Mouse (Mus musculus): ENCODE data around the gene Mrto4. TPM values are rescaled to one million over a fixed set of nuclear protein-coding genes. Genes with fewer than 3 reads are reported as not detected.

Gene Mrto4
- total RNA-seq, 2 experiments from 2014 or later = 58.8 to 60.6 TPM

Small RNAs within 50 kb of the gene (microRNA-seq; reads per million reads assigned to microRNA genes)
- 0 reads per million in 2 experiments for gene Gm24245 (ENCODE audit: borderline number of aligned reads in 2 of 2)
- 1.2 to 1.4 reads per million in 2 experiments for gene Gm25732 (ENCODE audit: borderline number of aligned reads in 2 of 2)

Other genes starting within 250 kb of the Mrto4 start
- gene Minos1, start 221.5 kb downstream of the Mrto4 start, total RNA-seq (2021) = 100 to 1,000 TPM; 380 to 443 TPM
- 100 to 1,000 TPM; 351 to 362 TPM for gene Capzb, start 159.7 kb downstream of the Mrto4 start, total RNA-seq (2021)
- 1 to 10 TPM; 8.8 to 9.2 TPM for gene Pqlc2, start 41.9 kb downstream of the Mrto4 start, total RNA-seq (2021)
- 10 to 100 TPM; 59.3 to 71.3 TPM for gene Akr7a5, start 41.8 kb downstream of the Mrto4 start, total RNA-seq (2021)
- 10 to 100 TPM; 57.2 to 57.5 TPM for gene Emc1, start within 50 bp of the Mrto4 start, total RNA-seq (2021)
- gene Ubr4, start within 50 bp of the Mrto4 start, total RNA-seq (2021) = 100 to 1,000 TPM; 137 to 144 TPM
- 10 to 100 TPM; 13.0 to 13.5 TPM for gene Iffo2, start 178.0 kb upstream of the Mrto4 start, total RNA-seq (2021)

Measured in adrenal gland, adult 18-20 months (tissue).